8 mouse cellular contexts compared by ENCODE assay signal in the genomic region with DNA sequence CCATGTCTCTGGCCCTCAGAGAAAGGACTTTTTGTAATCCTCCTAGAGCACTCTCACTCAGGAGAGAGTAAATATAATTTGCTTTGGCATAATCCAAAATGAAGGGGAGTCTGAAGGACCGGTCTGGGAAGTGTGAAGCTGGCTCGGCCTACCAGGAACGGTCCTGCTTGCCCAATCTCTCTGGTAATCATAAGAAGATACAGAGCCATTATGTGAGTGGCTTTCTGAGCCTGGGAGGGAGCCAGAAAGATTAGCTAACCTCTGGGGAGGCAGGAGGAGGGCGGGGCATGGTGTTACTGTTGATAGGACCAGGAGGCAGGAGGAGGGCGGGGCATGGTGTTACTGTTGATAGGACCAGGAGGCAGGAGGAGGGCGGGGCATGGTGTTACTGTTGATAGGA.
A peak's percentile ranks its signal among the peaks of the same experiment; 100 is the strongest.
DNase-seq lines count a peak whose midpoint lies in the region; ATAC-seq and TF ChIP-seq lines count a peak whose summit lies in the region.
"Not testable (repeated sequence)": the region's sequence is repeated elsewhere in the genome, so short reads cannot be mapped to it uniquely, and the experiment has no call there.

No protein-coding gene starts in this region.

- H3K27ac ChIP-seq in ES-E14 (ENCODE audit: insufficient read depth, low read depth, low read length, poor library complexity, severe bottlenecking); forebrain, postnatal 0 days (ENCODE audit: low read depth, low read length): not testable (repeated sequence)
- H3K27ac ChIP-seq in heart, postnatal 0 days (ENCODE audit: low read depth): peak overlapping the region; percentile 71
- peak overlapping the region; percentile 32; the same call in 1 of the 2 replicates for H3K27ac ChIP-seq in kidney, embryonic 15.5 days
- H3K27ac ChIP-seq in liver, embryonic 15.5 days (replicated peaks): peak overlapping the region; percentile 96
- peak overlapping the region; percentile 39; the same call in 1 of the 2 replicates for H3K27ac ChIP-seq in midbrain, embryonic 12.5 days (replicated peaks)
- peak overlapping the region; percentile 64 for H3K27ac ChIP-seq in stomach, embryonic 15.5 days

- in situ Hi-C loops in ES-E14 (cut with MboI; ENCODE audit: low sequenced_read_pairs in 2 of 2, unreplicated experiment in 2 of 2): not testable (repeated sequence)

- not testable (repeated sequence) for DNase-seq in ES-E14 (ENCODE audit: low read depth, low spot score); forebrain, postnatal 0 days; heart, postnatal 0 days (ENCODE audit: low spot score)
- DNase-seq in c-Kit-negative CD71-positive TER-119-positive erythroid progenitor cells, embryonic 14.5 days (ENCODE audit: low read depth, low spot score): peak; percentile 76

- TF ChIP-seq CTCF in forebrain, postnatal 0 days (IDR thresholded peaks at IDR 0.05; ENCODE audit: low read depth); heart, postnatal 0 days (IDR thresholded peaks at IDR 0.05; ENCODE audit: low read depth): not testable (repeated sequence)

- H3K4me1 ChIP-seq in ES-E14 (ENCODE audit: control insufficient read depth in 2 of 2, insufficient read depth in 2 of 2, low read length in 2 of 2, poor library complexity in 1 of 2): peaks cover 1 to 13% of the 10 kb centered on the region in 2 experiments; a peak in 2 of 4 replicates
- H3K4me1 ChIP-seq in forebrain, postnatal 0 days (ENCODE audit: insufficient read depth); heart, postnatal 0 days (ENCODE audit: control insufficient read depth, insufficient read depth); kidney, embryonic 15.5 days; midbrain, embryonic 12.5 days; stomach, embryonic 15.5 days: not testable (repeated sequence)
- peaks cover 62% of the 10 kb centered on the region for H3K4me1 ChIP-seq in liver, embryonic 15.5 days (replicated peaks)

- H3K9ac ChIP-seq in ES-E14 (ENCODE audit: insufficient read depth, low read depth, low read length, poor library complexity, severe bottlenecking): peak overlapping the region; percentile 48; the same call in 1 of the 2 replicates
- not testable (repeated sequence) for H3K9ac ChIP-seq in forebrain, postnatal 0 days; heart, postnatal 0 days (replicated peaks; ENCODE audit: low read depth, low read length); kidney, embryonic 15.5 days; midbrain, embryonic 12.5 days (replicated peaks); stomach, embryonic 15.5 days
- peak overlapping the region; percentile 33 for H3K9ac ChIP-seq in liver, embryonic 15.5 days

- ATAC-seq in forebrain, postnatal 0 days: 0 out of 2 replicates have a peak, but pooled peaks have one; percentile 16
- ATAC-seq in heart, postnatal 0 days (ENCODE audit: insufficient read depth, low read depth): peak; percentile 75
- ATAC-seq in kidney, embryonic 15.5 days (replicated peaks; ENCODE audit: low FRiP score): peak; percentile 79
- peak; percentile 83 for ATAC-seq in liver, embryonic 15.5 days (ENCODE audit: insufficient read depth)
- ATAC-seq in midbrain, embryonic 12.5 days (ENCODE audit: low FRiP score, low read depth): peak; percentile 49; the same call in 1 of the 2 replicates
- ATAC-seq in stomach, embryonic 15.5 days (ENCODE audit: insufficient read depth, low FRiP score, low read depth): peak; percentile 91

- H3K27me3 ChIP-seq in forebrain, postnatal 0 days (ENCODE audit: insufficient read depth, low read length); heart, postnatal 0 days (ENCODE audit: control insufficient read depth, insufficient read depth, low read length); kidney, embryonic 15.5 days; midbrain, embryonic 12.5 days; stomach, embryonic 15.5 days (replicated peaks): not testable (repeated sequence)
- H3K27me3 ChIP-seq in liver, embryonic 15.5 days: peaks cover 16% of the 10 kb centered on the region

- not testable (repeated sequence) for H3K36me3 ChIP-seq in ES-E14 (ENCODE audit: control insufficient read depth, insufficient read depth, low read length, poor library complexity, severe bottlenecking); heart, postnatal 0 days (replicated peaks; ENCODE audit: control insufficient read depth, insufficient read depth, low read length); kidney, embryonic 15.5 days; liver, embryonic 15.5 days (replicated peaks); midbrain, embryonic 12.5 days; stomach, embryonic 15.5 days
- peaks cover 10% of the 10 kb centered on the region for H3K36me3 ChIP-seq in forebrain, postnatal 0 days (ENCODE audit: insufficient read depth)

- H3K4me2 ChIP-seq in forebrain, postnatal 0 days (ENCODE audit: low read depth); kidney, embryonic 15.5 days; midbrain, embryonic 12.5 days (replicated peaks); stomach, embryonic 15.5 days: not testable (repeated sequence)
- 0 out of 2 replicates have a peak overlapping the region, but pooled peaks have one; percentile 21 for H3K4me2 ChIP-seq in heart, postnatal 0 days (ENCODE audit: low read depth, low read length)
- H3K4me2 ChIP-seq in liver, embryonic 15.5 days: peak overlapping the region; percentile 61

- TF ChIP-seq EP300 in heart, postnatal 0 days (IDR thresholded peaks at IDR 0.05; ENCODE audit: low read depth): not testable (repeated sequence)

- WGBS in forebrain, postnatal 0 days: 18% methylated on average over 5 of the region's 6 CpGs
- 3% methylated on average over 4 of the region's 6 CpGs for WGBS in heart, postnatal 0 days
- WGBS in kidney, embryonic 15.5 days: 31% methylated on average over 5 of the region's 6 CpGs
- 12% methylated on average over 5 of the region's 6 CpGs for WGBS in liver, embryonic 15.5 days (ENCODE audit: insufficient replicate concordance)
- 4% methylated on average over 5 of the region's 6 CpGs for WGBS in midbrain, embryonic 12.5 days
- 13% methylated on average over 5 of the region's 6 CpGs for WGBS in stomach, embryonic 15.5 days

- not testable (repeated sequence) for H3K4me3 ChIP-seq in ES-E14 (ENCODE audit: insufficient read depth in 1 of 2, low read depth in 1 of 2, low read length in 2 of 2, poor library complexity in 1 of 2, severe bottlenecking in 1 of 2); forebrain, postnatal 0 days (ENCODE audit: low read depth, low read length); heart, postnatal 0 days (ENCODE audit: low read depth, low read length); kidney, embryonic 15.5 days (replicated peaks); midbrain, embryonic 12.5 days; stomach, embryonic 15.5 days (replicated peaks)
- H3K4me3 ChIP-seq in liver, embryonic 15.5 days (replicated peaks): peak overlapping the region; percentile 23

- not testable (repeated sequence) for H3K9me3 ChIP-seq in ES-E14 (ENCODE audit: control insufficient read depth, insufficient read depth, low read depth, low read length); forebrain, postnatal 0 days (ENCODE audit: low read length); heart, postnatal 0 days (replicated peaks; ENCODE audit: control insufficient read depth, low read length); kidney, embryonic 15.5 days (replicated peaks); liver, embryonic 15.5 days (replicated peaks); midbrain, embryonic 12.5 days; stomach, embryonic 15.5 days

Comparison
In these comparisons a context has a peak if more than half of its experiments do, and no peak if none do; other contexts are left out.
1. ATAC-seq: peak in every context shown above with its lines; median percentile 91 in stomach, embryonic 15.5 days; 83 in liver, embryonic 15.5 days; 79 in kidney, embryonic 15.5 days; 75 in heart, postnatal 0 days; 49 in midbrain, embryonic 12.5 days; 16 in forebrain, postnatal 0 days.